Mouse (Mus musculus) gastrocnemius, postnatal 4 days (tissue): ENCODE measurements around the gene Utp3. TPM values are rescaled to one million over a fixed set of nuclear protein-coding genes. Genes with fewer than 3 reads are reported as not detected.

ENCODE experiments used
- DNase-seq, 2 experiments: peaks; one replicate each; pipeline ENCODE4 v3.0.0; 2021 to 2022; ENCODE audit warnings: low spot score in 2 of 2, mixed read lengths in 2 of 2
- total RNA-seq, 2 experiments: library from RNA; stranded (reverse); gene quantifications; 2 replicates each; pipeline ENCODE4 v1.2.3; 2021

Utp3 gene
- total RNA-seq, 2 experiments from 2014 or later: 34.1 to 35.1 TPM

GRCm38 (mm10) chr5:88604641-88605358 is 50.5 kb downstream of the Utp3 start:
- no peak for DNase-seq

Other genes starting within 250 kb of the Utp3 start
- not detected for gene Prol1, start 237.2 kb upstream of the Utp3 start, total RNA-seq
- under 1 TPM; 0.26 to 0.74 TPM for gene Amtn, start 178.4 kb upstream of the Utp3 start, total RNA-seq
- not detected for gene Ambn, start 98.5 kb upstream of the Utp3 start, total RNA-seq
- not detected for gene Enam, start 66.5 kb upstream of the Utp3 start, total RNA-seq
- gene Jchain, start 26.6 kb upstream of the Utp3 start, total RNA-seq: under 1 TPM; 0.31 to 0.32 TPM
- gene Rufy3, start 10.6 kb downstream of the Utp3 start, total RNA-seq: 10 to 100 TPM; 13.8 to 14.5 TPM
- gene Grsf1, start 121.7 kb downstream of the Utp3 start, total RNA-seq: 100 to 1,000 TPM in 1 of 2 experiments, 10 to 100 TPM in 1; 95.6 to 130 TPM
- 10 to 100 TPM; 34.5 to 42.6 TPM for gene Mob1b, start 166.4 kb downstream of the Utp3 start, total RNA-seq
- 10 to 100 TPM in 1 of 2 experiments, 1 to 10 TPM in 1; 8.7 to 11.4 TPM for gene Dck, start 210.5 kb downstream of the Utp3 start, total RNA-seq